Mouse (Mus musculus): ENCODE measurements around the gene Capg. TPM values are rescaled to one million over a fixed set of nuclear protein-coding genes. Genes with fewer than 3 reads are reported as not detected.

Capg gene
- polyA plus RNA-seq, 1 experiment from 2014 or later: 25.4 TPM

DNA sequence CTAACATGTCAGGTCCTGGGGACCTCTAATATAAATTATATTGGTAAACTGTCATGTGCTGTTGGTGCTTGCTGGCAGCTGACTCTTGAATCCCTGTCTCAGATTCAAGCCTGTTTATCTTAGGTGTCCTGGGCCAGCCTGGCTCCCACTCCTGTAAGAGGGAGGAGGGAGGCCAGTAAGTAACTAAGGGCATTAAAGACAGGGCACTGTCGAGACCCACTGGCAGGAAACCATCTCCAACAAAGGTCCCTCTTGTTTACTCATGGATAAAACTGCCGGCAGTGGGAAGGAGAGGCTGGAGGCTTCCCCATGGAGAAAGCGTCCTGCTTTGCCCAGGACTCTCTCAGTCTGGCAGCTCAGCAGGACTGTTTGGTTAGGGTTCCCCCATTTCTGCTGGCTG lies 27.6 kb downstream of the Capg start:
- Histone ChIP-seq H3K27ac (replicated peaks) (no peak overlapping the region), H3K9ac (no peak overlapping the region), H3K36me3 (peaks cover 47% of the 10 kb centered on the region), H3K4me2 (no peak overlapping the region), H3K27me3 (replicated peaks) (no peaks in the 10 kb centered on the region), H3K9me3 (no peaks in the 10 kb centered on the region), H3K4me1 (no peaks in the 10 kb centered on the region), H3K4me3 (no peak overlapping the region)
- WGBS: 26% methylated on average over 3 of the region's 3 CpGs
- no peak for ATAC-seq (ENCODE audit: extremely low read depth, insufficient number of reproducible peaks, low FRiP score, low TSS enrichment)

- ATAC-seq (ENCODE audit: extremely low read depth, insufficient number of reproducible peaks, low FRiP score, low TSS enrichment): no peak
- no peaks in the 10 kb centered on the region for H3K9me3 ChIP-seq
- 84% methylated on average over 3 of the region's 3 CpGs for WGBS
- H3K4me1 ChIP-seq: no peaks in the 10 kb centered on the region
- no peaks in the 10 kb centered on the region for H3K27me3 ChIP-seq (replicated peaks)
- no peak overlapping the region for H3K4me2 ChIP-seq
- H3K27ac ChIP-seq (replicated peaks): no peak overlapping the region
- peaks cover 47% of the 10 kb centered on the region for H3K36me3 ChIP-seq
- H3K4me3 ChIP-seq: no peak overlapping the region
- H3K9ac ChIP-seq: no peak overlapping the region
These were observed 31.9 kb downstream of the Capg start for GRCm38 (mm10) chr6:72576041-72576440.

GRCm38 (mm10) chr6:72581625-72582382 lies 37.6 kb downstream of the Capg start:
- Histone ChIP-seq H3K36me3 (peaks cover 35% of the 10 kb centered on the region), H3K9me3 (no peaks in the 10 kb centered on the region), H3K9ac (no peak overlapping the region), H3K4me2 (no peak overlapping the region), H3K27ac (replicated peaks) (no peak overlapping the region), H3K4me1 (no peaks in the 10 kb centered on the region), H3K4me3 (no peak overlapping the region), H3K27me3 (replicated peaks) (no peaks in the 10 kb centered on the region)
- WGBS: 67% methylated on average over 11 of the region's 11 CpGs
- ATAC-seq (ENCODE audit: extremely low read depth, insufficient number of reproducible peaks, low FRiP score, low TSS enrichment): no peak

DNA sequence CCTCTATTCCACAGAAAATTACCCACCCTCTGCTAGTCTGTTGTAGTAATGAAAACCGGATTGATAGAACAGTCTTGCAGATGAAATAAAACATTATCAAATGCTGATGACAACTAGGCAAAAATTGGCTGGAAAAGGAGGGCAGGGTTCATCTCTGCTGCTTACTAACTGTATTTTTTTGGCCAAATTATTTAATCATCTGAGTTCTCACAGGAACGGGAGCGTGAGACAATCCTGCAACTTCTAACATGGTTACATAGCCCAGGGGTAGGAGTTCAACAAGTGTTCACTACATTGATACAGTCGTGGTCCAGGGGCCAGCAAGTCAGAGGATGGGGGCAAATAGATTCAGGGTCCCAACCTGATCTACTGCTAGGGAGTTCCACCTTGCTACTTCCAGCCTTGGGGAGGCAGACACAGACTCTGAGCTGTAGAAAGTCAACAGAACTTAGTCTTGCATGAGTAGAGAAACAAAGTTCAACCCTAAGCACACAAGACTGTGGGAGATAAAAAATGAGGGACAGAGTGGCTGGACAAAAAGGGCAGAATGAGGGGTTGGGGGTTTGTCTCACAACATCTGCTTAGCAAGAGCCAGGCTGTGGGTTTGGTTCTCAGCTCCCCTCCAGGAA lies 39.1 kb downstream of the Capg start:
- no peak overlapping the region for H3K27ac ChIP-seq (replicated peaks)
- peaks cover 32% of the 10 kb centered on the region for H3K36me3 ChIP-seq
- no peaks in the 10 kb centered on the region for H3K4me1 ChIP-seq
- H3K4me2 ChIP-seq: no peak overlapping the region
- H3K9me3 ChIP-seq: no peaks in the 10 kb centered on the region
- WGBS: 82% methylated on average over 4 of the region's 4 CpGs
- no peak overlapping the region for H3K9ac ChIP-seq
- H3K4me3 ChIP-seq: no peak overlapping the region
- ATAC-seq (ENCODE audit: extremely low read depth, insufficient number of reproducible peaks, low FRiP score, low TSS enrichment): no peak
- H3K27me3 ChIP-seq (replicated peaks): no peaks in the 10 kb centered on the region

DNA sequence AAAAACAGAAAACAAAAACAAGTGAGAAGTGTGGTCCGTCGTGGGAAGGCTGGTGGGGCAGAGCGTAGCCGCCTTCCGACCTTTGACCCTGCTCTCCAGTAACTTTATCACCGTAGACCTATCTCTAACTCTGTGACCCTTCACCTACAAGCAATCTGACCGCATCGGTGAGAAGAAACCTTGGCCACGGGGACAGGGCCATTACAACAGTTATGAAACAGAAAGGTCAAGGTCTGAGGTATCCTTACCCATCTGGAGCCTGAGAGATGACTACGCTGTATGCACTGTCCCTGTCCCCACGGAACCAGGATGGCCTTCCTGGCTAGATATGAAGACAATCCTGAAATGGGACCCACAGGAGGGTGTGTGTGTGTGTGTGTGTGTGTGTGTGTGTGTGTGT lies 40.0 kb downstream of the Capg start:
- no peaks in the 10 kb centered on the region for H3K27me3 ChIP-seq (replicated peaks)
- H3K9ac ChIP-seq: no peak overlapping the region
- ATAC-seq (ENCODE audit: extremely low read depth, insufficient number of reproducible peaks, low FRiP score, low TSS enrichment): no peak
- H3K4me3 ChIP-seq: no peak overlapping the region
- 74% methylated on average over 11 of the region's 11 CpGs for WGBS
- H3K4me2 ChIP-seq: no peak overlapping the region
- H3K27ac ChIP-seq (replicated peaks): no peak overlapping the region
- H3K36me3 ChIP-seq: peaks cover 30% of the 10 kb centered on the region
- no peaks in the 10 kb centered on the region for H3K9me3 ChIP-seq
- no peaks in the 10 kb centered on the region for H3K4me1 ChIP-seq

DNA sequence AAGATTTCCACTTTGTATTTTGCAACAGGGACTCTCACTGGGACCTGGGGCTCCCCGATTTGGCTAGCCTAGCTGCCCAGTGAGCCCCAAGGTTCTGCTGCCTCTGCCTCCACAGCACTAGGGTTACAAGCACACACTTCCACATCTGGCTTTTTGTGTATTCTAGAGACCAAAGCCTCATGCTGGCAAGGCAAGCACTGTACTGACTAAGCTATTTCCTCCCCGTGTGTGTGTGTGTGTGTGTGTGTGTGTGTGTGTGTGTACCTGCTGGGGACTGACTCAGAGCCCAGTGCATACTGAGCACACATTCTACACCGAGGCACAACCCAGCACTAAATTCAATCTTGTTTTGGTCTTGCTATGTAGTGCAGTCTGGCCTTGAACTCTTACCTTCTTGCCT lies 42.5 kb downstream of the Capg start:
- ATAC-seq (ENCODE audit: extremely low read depth, insufficient number of reproducible peaks, low FRiP score, low TSS enrichment): no peak
- H3K9me3 ChIP-seq: no peaks in the 10 kb centered on the region
- H3K27ac ChIP-seq (replicated peaks): no peak overlapping the region
- H3K4me2 ChIP-seq: no peak overlapping the region
- no peak overlapping the region for H3K4me3 ChIP-seq
- H3K4me1 ChIP-seq: no peaks in the 10 kb centered on the region
- no peaks in the 10 kb centered on the region for H3K27me3 ChIP-seq (replicated peaks)
- no peak overlapping the region for H3K9ac ChIP-seq
- peaks cover 20% of the 10 kb centered on the region for H3K36me3 ChIP-seq
- 67% methylated on average over 3 of the region's 3 CpGs for WGBS

GRCm38 (mm10) chr6:72588307-72588706 lies 44.1 kb downstream of the Capg start:
- no peaks in the 10 kb centered on the region for H3K4me1 ChIP-seq
- H3K36me3 ChIP-seq: peaks cover 20% of the 10 kb centered on the region
- H3K9me3 ChIP-seq: no peaks in the 10 kb centered on the region
- no peak for ATAC-seq (ENCODE audit: extremely low read depth, insufficient number of reproducible peaks, low FRiP score, low TSS enrichment)
- no peak overlapping the region for H3K27ac ChIP-seq (replicated peaks)
- no peaks in the 10 kb centered on the region for H3K27me3 ChIP-seq (replicated peaks)
- no peak overlapping the region for H3K4me3 ChIP-seq
- H3K4me2 ChIP-seq: no peak overlapping the region
- H3K9ac ChIP-seq: no peak overlapping the region

DNA sequence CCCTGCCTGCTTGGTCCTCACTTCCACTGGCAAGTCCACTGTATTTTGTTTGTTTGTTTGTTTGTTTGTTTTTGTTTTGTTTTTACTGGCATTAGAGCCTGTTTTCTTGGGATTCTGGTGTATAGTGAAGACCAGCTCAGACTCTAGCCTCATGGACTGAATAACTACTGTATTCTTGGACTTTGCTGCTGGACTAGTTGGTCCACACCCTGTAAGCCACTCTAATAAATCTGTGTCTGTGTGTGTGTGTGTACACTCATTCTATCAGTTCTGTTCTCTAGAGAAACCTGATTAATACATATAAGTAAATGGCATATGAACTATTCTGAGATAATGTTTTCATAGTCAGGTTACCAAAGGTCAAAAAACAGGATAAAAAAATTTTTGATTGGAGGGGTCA lies 45.9 kb downstream of the Capg start:
- H3K27ac ChIP-seq (replicated peaks): no peak overlapping the region
- H3K4me3 ChIP-seq: no peak overlapping the region
- no peak overlapping the region for H3K4me2 ChIP-seq
- peaks cover 19% of the 10 kb centered on the region for H3K36me3 ChIP-seq
- no peak for ATAC-seq (ENCODE audit: extremely low read depth, insufficient number of reproducible peaks, low FRiP score, low TSS enrichment)
- H3K4me1 ChIP-seq: no peaks in the 10 kb centered on the region
- no peaks in the 10 kb centered on the region for H3K9me3 ChIP-seq
- H3K27me3 ChIP-seq (replicated peaks): no peaks in the 10 kb centered on the region
- H3K9ac ChIP-seq: no peak overlapping the region

DNA sequence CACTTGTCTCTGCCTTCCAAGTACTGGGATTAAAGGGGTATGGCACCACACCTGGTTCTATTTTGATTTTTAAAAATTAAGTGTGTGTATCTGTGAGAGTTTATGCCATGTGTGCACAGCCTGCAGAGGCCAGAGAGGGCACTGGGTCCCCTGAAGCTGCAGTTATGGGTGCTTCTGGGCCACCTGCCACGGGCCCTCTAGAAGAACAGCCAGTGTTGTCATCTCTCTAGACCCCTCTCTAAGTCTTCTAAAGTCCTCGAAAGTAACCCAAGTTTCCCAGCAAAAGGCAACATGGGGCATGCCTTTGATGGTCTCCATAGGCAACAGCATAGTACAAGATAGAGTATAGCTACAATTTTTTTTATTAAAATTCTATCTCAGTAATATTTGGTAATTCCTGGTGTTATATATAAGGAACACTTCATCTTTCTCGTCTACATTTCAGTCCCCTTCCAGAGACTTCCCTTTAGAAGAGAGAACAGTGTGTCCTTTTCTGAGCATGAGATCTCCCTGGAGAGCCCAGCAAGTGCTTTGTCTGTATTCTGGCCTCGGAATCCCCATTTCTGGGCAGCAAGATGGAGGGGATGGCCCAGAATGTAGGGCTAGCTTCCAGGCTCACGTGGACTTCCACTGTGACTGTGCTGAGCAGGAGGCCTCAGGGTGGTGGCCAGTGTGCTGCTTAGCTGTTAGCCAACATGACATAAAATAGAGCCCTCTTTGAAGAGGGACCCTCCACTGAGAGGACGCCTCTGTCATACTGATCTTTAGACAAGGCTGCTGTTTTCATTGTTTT lies 49.0 kb downstream of the Capg start:
- Histone ChIP-seq H3K36me3 (0 out of 2 replicates have a peak, but pooled peaks cover 3% of the 10 kb centered on the region), H3K4me2 (no peak overlapping the region), H3K9ac (no peak overlapping the region), H3K27me3 (replicated peaks) (no peaks in the 10 kb centered on the region), H3K4me1 (peaks cover 10% of the 10 kb centered on the region), H3K27ac (replicated peaks) (no peak overlapping the region), H3K9me3 (no peaks in the 10 kb centered on the region), H3K4me3 (no peak overlapping the region)
- 74% methylated on average over 6 of the region's 6 CpGs for WGBS
- no peak for ATAC-seq (ENCODE audit: extremely low read depth, insufficient number of reproducible peaks, low FRiP score, low TSS enrichment)

GRCm38 (mm10) chr6:72593914-72594313 lies 49.7 kb downstream of the Capg start:
- Histone ChIP-seq H3K4me2 (no peak overlapping the region), H3K9me3 (no peaks in the 10 kb centered on the region), H3K9ac (no peak overlapping the region), H3K27me3 (replicated peaks) (no peaks in the 10 kb centered on the region), H3K4me3 (no peak overlapping the region), H3K4me1 (peaks cover 14% of the 10 kb centered on the region), H3K27ac (replicated peaks) (no peak overlapping the region), H3K36me3 (0 out of 2 replicates have a peak, but pooled peaks cover 3% of the 10 kb centered on the region)
- WGBS: 41% methylated on average over 5 of the region's 5 CpGs
- no peak for ATAC-seq (ENCODE audit: extremely low read depth, insufficient number of reproducible peaks, low FRiP score, low TSS enrichment)

GRCm38 (mm10) chr6:72597083-72597874 lies 53.1 kb downstream of the Capg start:
- Histone ChIP-seq H3K4me3 (peak overlapping the region; percentile 77), H3K36me3 (0 out of 2 replicates have a peak, but pooled peaks cover 3% of the 10 kb centered on the region), H3K4me1 (peaks cover 21% of the 10 kb centered on the region), H3K27me3 (replicated peaks) (no peaks in the 10 kb centered on the region), H3K9me3 (no peaks in the 10 kb centered on the region), H3K27ac (replicated peaks) (0 out of 2 replicates have a peak overlapping the region, but pooled peaks have one; percentile 8), H3K9ac (peak overlapping the region; percentile 78), H3K4me2 (peak overlapping the region; percentile 75)
- ATAC-seq (ENCODE audit: extremely low read depth, insufficient number of reproducible peaks, low FRiP score, low TSS enrichment): no peak
- WGBS: 43% methylated on average over 13 of the region's 13 CpGs

Data from heart, embryonic 13.5 days (tissue).